Mouse (Mus musculus) liver, adult 2 months (tissue): ENCODE measurements around the gene Tnk1.

Source experiments
- CTCF ChIP-seq: fragments of 200-500 bp; IDR thresholded peaks from 2 replicates; pipeline ENCODE4 v1.5.1; 2011; ENCODE audit warnings: low read depth, low read length, control low read depth
- POLR2A ChIP-seq: fragments of 200-500 bp; IDR thresholded peaks from 2 replicates; pipeline ENCODE4 v1.6.1; 2011; ENCODE audit warnings: low read length, control low read depth; ENCODE audit not compliant: insufficient read depth; ENCODE audit errors: extremely low read depth

DNA sequence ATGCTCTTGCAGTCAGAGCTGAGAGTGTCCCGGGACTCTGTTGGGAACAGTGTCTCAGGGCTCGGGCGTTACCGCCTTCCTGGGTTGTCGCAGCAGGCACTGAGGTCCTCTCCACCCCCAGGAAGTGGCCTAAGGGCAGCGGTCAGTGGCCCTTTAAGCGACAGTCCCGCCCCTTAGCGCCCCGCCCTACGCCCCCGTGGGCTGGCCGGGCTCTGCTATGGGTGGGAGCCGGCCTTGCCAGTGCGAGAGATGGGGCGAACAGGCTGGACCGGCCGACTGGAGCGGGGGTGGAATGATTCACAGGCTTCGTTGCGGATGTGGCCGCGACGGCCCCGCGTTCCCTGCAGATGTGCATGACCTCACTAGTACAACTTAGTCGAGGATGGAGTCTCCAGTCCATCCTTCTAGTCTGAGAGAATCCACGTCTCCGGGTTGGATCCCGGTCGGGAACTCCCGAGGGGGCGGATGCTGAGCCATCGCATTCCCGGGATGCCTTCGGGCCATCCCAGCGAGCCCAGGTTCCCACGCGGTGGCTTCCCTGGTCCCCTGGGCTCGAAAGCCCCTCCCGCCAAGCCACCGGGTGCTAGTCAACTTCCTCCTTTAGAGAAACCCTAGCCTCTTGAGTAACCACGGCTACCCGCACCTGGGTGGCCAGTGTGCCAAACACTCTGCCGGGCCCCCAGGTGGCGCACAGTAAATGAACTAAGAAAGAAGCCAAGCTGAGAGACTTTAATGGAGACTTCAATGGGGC lies 22.5 kb upstream of the Tnk1 start, which contains the start of gene Kctd11:
- TF ChIP-seq POLR2A (peak; percentile 61; the same call in 1 of the 2 replicates), CTCF (peak; percentile 22; the same call in 1 of the 2 replicates)
